Mouse (Mus musculus): ENCODE measurements around the gene Apln. TPM values are rescaled to one million over a fixed set of nuclear protein-coding genes. Genes with fewer than 3 reads are reported as not detected.

Apln gene
- total RNA-seq (2012; rRNA removed): not detected in 2 replicates
- polyA plus RNA-seq (2012; ENCODE audit: insufficient read depth in 1 of 2, insufficient read length in 2 of 2, low read depth in 1 of 2, low replicate concordance in 2 of 2, missing spikeins in 1 of 2): under 1 TPM in 1 of 2 experiments, not detected in 1; 0.08 TPM

DNA sequence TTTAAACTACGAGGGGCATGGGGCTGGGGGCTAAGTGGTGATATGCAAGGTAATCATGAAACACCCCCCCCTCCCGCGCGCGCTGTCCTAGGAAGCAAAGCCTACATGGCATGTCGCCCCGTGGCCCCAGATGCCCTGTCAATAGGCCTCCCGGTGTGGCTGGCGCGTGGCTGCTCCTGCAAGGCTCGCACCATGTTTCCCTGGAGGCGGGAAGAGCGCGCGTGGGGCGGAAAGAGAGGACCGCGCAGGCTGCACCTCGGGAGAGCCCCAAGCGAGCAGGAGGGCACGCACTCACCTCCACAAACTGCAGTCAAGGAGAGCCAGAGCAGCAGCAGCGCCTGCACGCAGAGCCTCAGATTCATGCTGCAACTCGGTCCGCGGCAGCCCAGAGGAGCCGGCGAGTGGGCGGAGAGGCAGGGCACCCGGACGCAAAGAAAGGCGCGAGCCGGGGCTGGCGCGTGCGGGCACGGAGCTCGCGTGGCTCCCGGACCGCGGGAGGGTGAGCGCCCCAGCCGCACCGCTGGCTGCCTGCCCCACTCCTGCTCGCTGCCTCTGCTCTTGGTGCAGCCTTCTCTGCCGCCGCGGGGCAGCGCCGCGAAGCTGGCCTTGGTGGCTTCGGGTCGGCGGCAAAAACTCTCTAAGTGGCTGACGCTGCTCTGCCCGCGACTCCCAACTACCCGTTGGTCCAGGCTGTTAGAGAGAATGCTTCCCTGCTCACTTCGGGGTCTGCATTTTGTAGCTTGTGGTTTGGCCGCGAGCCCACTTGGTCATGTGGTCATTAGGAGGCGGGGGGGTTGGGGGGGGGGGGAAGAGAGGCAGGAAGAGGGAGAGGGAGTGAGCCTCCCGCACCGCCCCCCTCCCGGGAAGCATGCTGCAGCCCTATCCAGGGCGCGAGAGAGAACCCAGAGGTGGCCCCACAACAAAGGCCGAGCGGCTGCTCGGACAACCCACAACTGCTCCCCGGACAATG lies at the start of gene Apln:
Gene Apln, minus strand, starts transcription at position 710 of the 970 bp plus-strand sequence.
- H3K36me3 ChIP-seq (ENCODE audit: control insufficient read depth in 1 of 2, insufficient read depth in 2 of 2, low read length in 2 of 2): no peaks in the 10 kb centered on the region
- no peak for DNase-seq (ENCODE audit: low read depth, low spot score)
- no peaks in the 10 kb centered on the region for H3K27me3 ChIP-seq (ENCODE audit: control insufficient read depth in 1 of 2, insufficient read depth in 2 of 2, low read length in 2 of 2)
- no peaks in the 10 kb centered on the region for H3K4me1 ChIP-seq (ENCODE audit: control insufficient read depth in 1 of 2, insufficient read depth in 2 of 2, low read length in 2 of 2)
- no peaks in the 10 kb centered on the region for H3K9me3 ChIP-seq (replicated peaks; ENCODE audit: insufficient read depth, low read length)
- H3K4me3 ChIP-seq (ENCODE audit: control insufficient read depth in 1 of 2, insufficient read depth in 1 of 2, low read depth in 2 of 2, low read length in 2 of 2): no peak within 1 kb of the TSS
- no peaks in the 10 kb centered on the region for H3K79me2 ChIP-seq (ENCODE audit: control insufficient read depth, insufficient read depth, low read length, poor library complexity)
- no peak within 1 kb of the TSS for H3K9ac ChIP-seq (ENCODE audit: control insufficient read depth, low read depth, low read length, poor library complexity, severe bottlenecking)
- no peak within 1 kb of the TSS for H3K27ac ChIP-seq (ENCODE audit: control insufficient read depth, low read depth, low read length)
- TF ChIP-seq MAFK (IDR thresholded peaks at IDR 0.05; ENCODE audit: borderline replicate concordance, low read depth, low read length): no peak
- TF ChIP-seq SMC3 (IDR thresholded peaks at IDR 0.05; ENCODE audit: low read depth, low read length): no peak
- TF ChIP-seq NELFE (IDR thresholded peaks at IDR 0.05; ENCODE audit: low read depth, low read length): no peak
- TF ChIP-seq E2F4 (IDR thresholded peaks at IDR 0.05; ENCODE audit: borderline replicate concordance, low read depth, low read length): no peak
- TF ChIP-seq ZC3H11A (IDR thresholded peaks at IDR 0.05; ENCODE audit: low read depth, low read length): no peak

GRCm38 (mm10) chrX:48082364-48082763 lies 47.7 kb upstream of the Apln start:
- Histone ChIP-seq H3K27me3 (ENCODE audit: control insufficient read depth in 1 of 2, insufficient read depth in 2 of 2, low read length in 2 of 2) (no peaks in the 10 kb centered on the region; a peak in 2 of 4 replicates), H3K9me3 (replicated peaks; ENCODE audit: insufficient read depth, low read length) (no peaks in the 10 kb centered on the region), H3K27ac (ENCODE audit: control insufficient read depth, low read depth, low read length) (no peak overlapping the region), H3K4me1 (ENCODE audit: control insufficient read depth in 1 of 2, insufficient read depth in 2 of 2, low read length in 2 of 2) (no peaks in the 10 kb centered on the region), H3K4me3 (ENCODE audit: control insufficient read depth in 1 of 2, insufficient read depth in 1 of 2, low read depth in 2 of 2, low read length in 2 of 2) (no peak overlapping the region), H3K36me3 (ENCODE audit: control insufficient read depth in 1 of 2, insufficient read depth in 2 of 2, low read length in 2 of 2) (no peaks in the 10 kb centered on the region), H3K9ac (ENCODE audit: control insufficient read depth, low read depth, low read length, poor library complexity, severe bottlenecking) (no peak overlapping the region), H3K79me2 (ENCODE audit: control insufficient read depth, insufficient read depth, low read length, poor library complexity) (no peaks in the 10 kb centered on the region)
- no peak for DNase-seq (ENCODE audit: low read depth, low spot score)
- no peak for TF ChIP-seq USF1 (IDR thresholded peaks at IDR 0.05; ENCODE audit: low read depth, low read length)
- no peak for TF ChIP-seq GATA1 (IDR thresholded peaks at IDR 0.05; ENCODE audit: low read depth, low read length)
- no peak for TF ChIP-seq MXI1 (IDR thresholded peaks at IDR 0.05; ENCODE audit: low read depth, low read length)
- no peak for TF ChIP-seq HCFC1 (IDR thresholded peaks at IDR 0.05; ENCODE audit: low read depth, low read length)
- no peak for TF ChIP-seq UBTF (IDR thresholded peaks at IDR 0.05; ENCODE audit: borderline replicate concordance, insufficient read depth, low read depth, low read length)
- no peak for TF ChIP-seq CHD2 (IDR thresholded peaks at IDR 0.05; ENCODE audit: low read length)
- TF ChIP-seq MAFK (IDR thresholded peaks at IDR 0.05; ENCODE audit: borderline replicate concordance, low read depth, low read length): no peak

- Histone ChIP-seq H3K9ac (ENCODE audit: control insufficient read depth, low read depth, low read length, poor library complexity, severe bottlenecking) (no peak overlapping the region), H3K4me3 (ENCODE audit: control insufficient read depth in 1 of 2, insufficient read depth in 1 of 2, low read depth in 2 of 2, low read length in 2 of 2) (no peak overlapping the region)
- no peak for DNase-seq (ENCODE audit: low read depth, low spot score)
Observed at GRCm38 (mm10) chrX:48076806-48077425, 42.3 kb upstream of the Apln start.

More at GRCm38 (mm10) chrX:48076806-48077425, 42.3 kb upstream of the Apln start:
- H3K27ac ChIP-seq (ENCODE audit: control insufficient read depth, low read depth, low read length): no peak overlapping the region
- H3K79me2 ChIP-seq (ENCODE audit: control insufficient read depth, insufficient read depth, low read length, poor library complexity): no peaks in the 10 kb centered on the region
- no peaks in the 10 kb centered on the region for H3K36me3 ChIP-seq (ENCODE audit: control insufficient read depth in 1 of 2, insufficient read depth in 2 of 2, low read length in 2 of 2)
- H3K9me3 ChIP-seq (replicated peaks; ENCODE audit: insufficient read depth, low read length): no peaks in the 10 kb centered on the region
- H3K27me3 ChIP-seq (ENCODE audit: control insufficient read depth in 1 of 2, insufficient read depth in 2 of 2, low read length in 2 of 2): no peaks in the 10 kb centered on the region; a peak in 1 of 4 replicates
- no peak for TF ChIP-seq ZMIZ1 (IDR thresholded peaks at IDR 0.05; ENCODE audit: low read depth, low read length)
- no peak for TF ChIP-seq NELFE (IDR thresholded peaks at IDR 0.05; ENCODE audit: low read depth, low read length)
- TF ChIP-seq UBTF (IDR thresholded peaks at IDR 0.05; ENCODE audit: borderline replicate concordance, insufficient read depth, low read depth, low read length): no peak
- no peaks in the 10 kb centered on the region for H3K4me1 ChIP-seq (ENCODE audit: control insufficient read depth in 1 of 2, insufficient read depth in 2 of 2, low read length in 2 of 2)
